Mouse (Mus musculus) hindbrain, embryonic 12.5 days (tissue): ENCODE data around the gene Fxyd2. TPM values are rescaled to one million over a fixed set of nuclear protein-coding genes. Genes with fewer than 3 reads are reported as not detected.

ENCODE experiments used
- ATAC-seq: fragments of 200-750 bp; cut with Nextera tagmentation; 2 replicates; pipeline ENCODE4 v1.8.0; 2017; ENCODE audit warnings: moderate TSS enrichment; ENCODE audit not compliant: low FRiP score
- H3K27ac ChIP-seq: fragments of 300-500 bp; sonication (generic); 2 replicates; pipeline ENCODE4 v1.5.1; 2016; ENCODE audit warnings: mild to moderate bottlenecking
- H3K27me3 ChIP-seq: fragments of 300-500 bp; sonication (generic); 2 replicates; pipeline ENCODE4 v1.6.1; 2016; ENCODE audit warnings: mild to moderate bottlenecking
- H3K36me3 ChIP-seq: fragments of 300-500 bp; sonication (generic); 2 replicates; pipeline ENCODE4 v1.6.1; 2016; ENCODE audit warnings: mild to moderate bottlenecking
- H3K4me1 ChIP-seq: fragments of 300-500 bp; sonication (generic); 2 replicates; pipeline ENCODE4 v1.6.1; 2016
- H3K4me2 ChIP-seq: fragments of 300-500 bp; sonication (generic); replicated peaks from 2 replicates; pipeline ENCODE4 v1.6.1; 2016; ENCODE audit warnings: mild to moderate bottlenecking
- H3K4me3 ChIP-seq: fragments of 300-500 bp; sonication (generic); 2 replicates; pipeline ENCODE4 v1.5.1; 2016; ENCODE audit warnings: mild to moderate bottlenecking
- H3K9ac ChIP-seq: fragments of 300-500 bp; sonication (generic); 2 replicates; pipeline ENCODE4 v1.6.1; 2016; ENCODE audit warnings: mild to moderate bottlenecking, moderate library complexity
- H3K9me3 ChIP-seq: fragments of 300-500 bp; sonication (generic); replicated peaks from 2 replicates; pipeline ENCODE4 v1.6.1; 2016; ENCODE audit warnings: mild to moderate bottlenecking
- WGBS: fragments of 180-500 bp; shearing (Covaris S2); methylation state at CpG from one replicate; pipeline ENCODE4 v1.1.7; 2016; 5-methylcytosine and 5-hydroxymethylcytosine counted together
- polyA plus RNA-seq: library from polyadenylated mRNA; unstranded; fragments of >200 nt; fragmentation: Nextera tagmentation; extraction: Ambion mirVana; gene quantifications from 2 replicates; pipeline ENCODE4 v1.2.1, GENCODE M21; 2016

Gene Fxyd2
- polyA plus RNA-seq, 1 experiment from 2014 or later: 2.1 TPM

DNA sequence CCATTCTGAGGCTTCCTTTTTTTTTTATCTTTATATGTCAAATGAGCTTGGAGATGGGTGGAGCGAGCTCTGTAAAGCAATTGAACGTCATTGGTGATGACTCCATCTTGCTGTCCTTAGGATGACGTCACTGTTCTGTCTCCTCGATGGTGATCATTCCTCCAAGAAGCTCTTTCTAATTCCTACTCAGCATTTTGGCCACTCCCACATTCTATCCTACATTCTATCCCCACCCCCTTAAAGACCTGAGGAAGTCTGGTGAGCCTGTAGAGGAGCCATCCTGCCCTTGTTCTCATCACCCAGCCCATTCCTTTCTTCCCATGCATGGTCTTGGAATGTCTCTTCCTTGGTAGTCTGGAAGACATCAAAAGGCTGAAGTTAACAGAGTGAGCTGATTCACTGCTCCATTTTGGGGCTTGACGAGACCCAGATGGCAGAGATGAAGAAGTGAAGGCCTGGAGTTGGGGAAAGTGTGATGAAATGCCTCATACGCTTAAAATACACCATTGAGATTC is 24.4 kb upstream of the Fxyd2 start:
- Histone ChIP-seq H3K9ac (no peak overlapping the region), H3K4me1 (peaks cover 38% of the 10 kb centered on the region), H3K4me2 (no peak overlapping the region), H3K4me3 (no peak overlapping the region), H3K27ac (no peak overlapping the region), H3K9me3 (no peaks in the 10 kb centered on the region), H3K27me3 (no peaks in the 10 kb centered on the region), H3K36me3 (peaks cover 10% of the 10 kb centered on the region)
- no peak for ATAC-seq
- 88% methylated on average over 6 of the region's 6 CpGs for WGBS

DNA sequence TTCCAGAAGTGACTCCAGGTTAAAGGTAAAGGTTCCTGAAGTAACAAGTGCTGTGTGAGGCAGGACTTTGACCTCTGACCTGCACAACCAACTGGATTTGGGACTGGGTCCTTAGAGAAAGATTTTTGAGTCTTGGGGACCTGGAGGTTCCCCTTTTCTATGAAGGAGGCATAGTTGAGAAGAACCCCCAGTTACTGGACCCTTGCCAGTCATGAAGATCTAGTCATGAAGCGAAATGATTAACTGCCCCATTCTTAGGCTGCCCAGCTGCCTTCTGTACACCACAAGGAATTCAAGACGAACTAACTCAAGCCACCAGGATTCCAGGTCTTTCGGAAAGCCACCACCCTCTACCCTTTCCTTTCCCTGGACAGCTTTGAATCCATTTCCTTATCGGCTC is 23.0 kb upstream of the Fxyd2 start:
- H3K4me3 ChIP-seq: no peak overlapping the region
- H3K27ac ChIP-seq: no peak overlapping the region
- H3K9ac ChIP-seq: no peak overlapping the region
- ATAC-seq: no peak
- H3K27me3 ChIP-seq: no peaks in the 10 kb centered on the region
- H3K4me1 ChIP-seq: peaks cover 44% of the 10 kb centered on the region
- no peaks in the 10 kb centered on the region for H3K9me3 ChIP-seq
- 82% methylated on average over 4 of the region's 4 CpGs for WGBS
- H3K36me3 ChIP-seq: peaks cover 10% of the 10 kb centered on the region
- no peak overlapping the region for H3K4me2 ChIP-seq

DNA sequence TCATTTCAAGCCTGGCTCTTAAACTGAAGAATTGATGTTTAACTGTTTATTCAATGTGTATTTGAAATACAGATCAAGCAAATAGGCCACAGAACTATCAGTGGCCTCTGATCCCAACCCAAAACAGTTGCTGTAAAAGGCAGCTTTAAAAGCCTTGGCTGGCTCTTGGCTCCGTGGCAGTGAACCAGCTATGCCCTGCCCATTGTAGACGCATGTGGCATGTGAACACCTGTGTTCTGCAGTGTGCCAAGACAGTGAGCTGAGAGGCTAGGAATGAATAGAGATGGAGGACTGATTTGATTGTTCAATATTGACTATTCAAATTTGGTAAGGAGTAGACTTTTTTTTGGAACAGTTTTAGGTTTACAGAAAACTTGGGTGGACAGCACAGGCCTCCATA is 22.6 kb upstream of the Fxyd2 start:
- Histone ChIP-seq H3K27me3 (no peaks in the 10 kb centered on the region), H3K27ac (no peak overlapping the region), H3K4me3 (no peak overlapping the region), H3K4me1 (peaks cover 41% of the 10 kb centered on the region), H3K4me2 (no peak overlapping the region), H3K9ac (no peak overlapping the region), H3K36me3 (peaks cover 10% of the 10 kb centered on the region), H3K9me3 (no peaks in the 10 kb centered on the region)
- no peak for ATAC-seq
- 89% methylated on average over 2 of the region's 2 CpGs for WGBS

DNA sequence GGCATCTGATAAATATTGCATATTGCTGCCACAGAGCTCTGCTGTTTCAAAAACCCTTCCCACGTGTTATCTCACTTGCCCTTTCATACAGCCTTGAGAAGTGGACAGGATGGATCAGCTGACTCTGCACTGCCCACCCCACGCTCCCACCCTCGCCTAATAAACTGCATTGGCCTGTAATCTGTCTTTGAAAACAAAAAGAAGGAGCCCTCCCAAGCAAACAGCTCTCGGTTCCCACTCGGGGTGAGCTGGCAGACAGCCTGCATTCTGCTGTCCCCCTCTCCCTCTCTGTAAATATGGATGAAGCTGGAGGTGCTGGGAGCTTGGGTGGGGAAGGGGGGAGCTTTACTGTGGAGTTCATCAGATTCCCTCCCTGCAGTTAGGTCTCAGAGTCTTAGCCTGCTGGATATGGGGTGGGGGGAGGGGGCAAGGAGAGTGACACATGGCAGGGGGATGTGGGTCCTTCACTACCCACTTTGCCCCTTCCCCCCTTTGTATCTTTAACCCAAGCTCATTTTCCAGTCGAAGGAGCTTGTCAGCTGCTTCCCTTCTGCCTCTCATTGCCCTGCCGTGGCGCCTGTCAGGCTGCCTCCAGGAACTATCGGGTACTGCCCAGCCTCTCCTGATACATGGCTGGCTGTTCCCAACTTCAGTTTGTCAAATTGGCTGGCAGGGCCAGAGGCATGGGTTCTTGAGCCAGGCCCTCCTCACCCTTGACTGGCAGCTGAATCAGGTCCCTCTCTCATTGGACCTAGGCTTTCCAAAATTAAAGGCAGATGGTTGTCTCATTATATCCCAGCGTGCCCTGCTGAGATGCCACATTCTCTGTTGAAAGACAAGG is 18.8 kb upstream of the Fxyd2 start:
- H3K4me3 ChIP-seq: no peak overlapping the region
- H3K4me2 ChIP-seq: no peak overlapping the region
- peaks cover 8% of the 10 kb centered on the region for H3K36me3 ChIP-seq
- H3K9ac ChIP-seq: no peak overlapping the region
- peak; percentile 70 for ATAC-seq
- no peaks in the 10 kb centered on the region for H3K27me3 ChIP-seq
- H3K9me3 ChIP-seq: no peaks in the 10 kb centered on the region
- H3K4me1 ChIP-seq: peaks cover 33% of the 10 kb centered on the region
- peak overlapping the region; percentile 75 for H3K27ac ChIP-seq
- 40% methylated on average over 10 of the region's 10 CpGs for WGBS

DNA sequence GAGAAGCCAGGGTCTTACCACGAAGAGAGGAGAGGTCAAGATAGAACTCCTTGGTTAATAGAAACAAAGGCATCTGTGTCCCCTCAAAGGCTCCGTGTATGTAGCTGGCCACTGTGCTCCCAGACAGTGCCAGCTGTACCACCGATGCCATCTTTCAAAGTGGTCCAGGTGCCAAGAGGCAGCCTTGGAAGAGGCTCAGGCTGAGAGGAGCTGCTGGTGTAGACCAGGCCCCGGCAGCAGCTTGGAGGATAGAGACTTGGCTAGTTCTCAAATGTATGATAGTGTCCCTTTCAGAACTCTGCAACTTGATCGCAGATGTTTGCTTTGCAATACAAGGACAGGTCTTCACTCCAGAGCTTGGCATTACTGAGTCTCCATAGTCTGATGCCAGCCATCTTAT is 17.1 kb upstream of the Fxyd2 start:
- WGBS: 80% methylated on average over 5 of the region's 5 CpGs
- H3K27ac ChIP-seq: no peak overlapping the region
- H3K9me3 ChIP-seq: no peaks in the 10 kb centered on the region
- peaks cover 31% of the 10 kb centered on the region for H3K4me1 ChIP-seq
- no peak overlapping the region for H3K4me2 ChIP-seq
- H3K27me3 ChIP-seq: no peaks in the 10 kb centered on the region
- H3K36me3 ChIP-seq: 0 out of 2 replicates have a peak, but pooled peaks cover 3% of the 10 kb centered on the region
- H3K4me3 ChIP-seq: no peak overlapping the region
- H3K9ac ChIP-seq: no peak overlapping the region
- ATAC-seq: no peak

DNA sequence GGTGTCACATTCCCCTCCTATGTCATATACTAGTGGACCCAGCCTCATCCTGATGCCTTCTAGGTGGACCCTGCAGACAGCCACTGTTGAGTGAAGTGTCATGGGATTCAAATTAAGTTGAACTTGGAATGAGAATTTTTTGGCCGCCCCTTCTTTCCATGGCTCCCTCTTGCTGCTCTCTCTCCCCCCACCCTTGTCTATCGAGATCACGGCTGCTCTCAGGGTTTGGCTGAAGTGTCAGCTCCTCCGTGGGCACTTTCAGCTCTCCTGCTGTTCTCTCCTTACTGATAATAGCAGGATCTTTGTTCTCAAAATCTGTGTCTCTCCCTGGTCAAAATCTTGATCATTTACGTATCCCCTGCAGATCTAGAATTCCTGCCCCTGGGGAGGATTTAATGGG is 16.6 kb upstream of the Fxyd2 start:
- no peak for ATAC-seq
- Histone ChIP-seq H3K36me3 (0 out of 2 replicates have a peak, but pooled peaks cover 3% of the 10 kb centered on the region), H3K9ac (no peak overlapping the region), H3K4me1 (peaks cover 29% of the 10 kb centered on the region), H3K4me3 (no peak overlapping the region), H3K27me3 (no peaks in the 10 kb centered on the region), H3K4me2 (no peak overlapping the region), H3K9me3 (no peaks in the 10 kb centered on the region), H3K27ac (no peak overlapping the region)
- WGBS: 83% methylated on average over 5 of the region's 5 CpGs

DNA sequence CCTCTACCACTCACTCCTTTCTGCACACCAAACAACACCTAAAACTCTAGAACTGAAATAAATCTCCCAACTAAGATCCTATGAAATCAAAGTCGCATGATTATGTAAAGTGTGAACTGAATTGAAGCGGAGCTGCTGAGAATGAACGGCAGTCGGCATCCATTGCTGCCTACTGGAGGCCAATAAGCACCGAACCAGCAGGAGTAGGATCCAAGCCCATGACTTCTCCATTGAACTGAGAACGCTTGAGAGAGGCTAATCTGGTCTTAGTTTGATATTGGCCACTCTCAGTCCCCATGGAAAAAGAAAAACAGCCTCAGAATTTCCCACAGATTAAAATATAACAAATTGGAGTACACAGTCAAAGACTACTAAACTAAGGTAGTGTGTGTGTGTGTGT is 15.6 kb upstream of the Fxyd2 start:
- 0 out of 2 replicates have a peak, but pooled peaks cover 3% of the 10 kb centered on the region for H3K36me3 ChIP-seq
- H3K4me2 ChIP-seq: no peak overlapping the region
- 98% methylated on average over 6 of the region's 6 CpGs for WGBS
- ATAC-seq: no peak
- H3K27me3 ChIP-seq: no peaks in the 10 kb centered on the region
- H3K4me3 ChIP-seq: no peak overlapping the region
- H3K9me3 ChIP-seq: no peaks in the 10 kb centered on the region
- no peak overlapping the region for H3K27ac ChIP-seq
- H3K9ac ChIP-seq: no peak overlapping the region
- peaks cover 29% of the 10 kb centered on the region for H3K4me1 ChIP-seq

DNA sequence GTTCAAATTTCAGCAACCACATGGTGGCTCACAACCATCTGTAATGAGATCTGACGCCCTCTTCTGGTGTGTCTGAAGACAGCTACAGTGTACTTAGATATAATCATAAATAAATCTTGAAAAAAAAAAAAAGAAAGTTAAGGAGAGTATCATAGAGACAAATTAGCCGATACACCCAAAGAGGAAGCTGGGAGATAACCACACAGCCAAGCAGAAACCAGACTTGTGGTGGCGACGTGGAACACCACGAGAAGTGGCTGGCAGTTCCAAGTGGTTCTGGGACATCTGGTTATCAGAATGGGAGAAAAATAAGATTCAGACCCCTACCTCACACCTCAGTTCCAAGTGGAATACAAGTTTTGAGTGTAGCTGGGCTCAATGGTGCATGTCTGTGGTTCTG is 12.8 kb upstream of the Fxyd2 start:
- no peaks in the 10 kb centered on the region for H3K27me3 ChIP-seq
- H3K36me3 ChIP-seq: peaks cover 3% of the 10 kb centered on the region; the same call in 1 of the 2 replicates
- WGBS: 92% methylated on average over 5 of the region's 5 CpGs
- H3K9ac ChIP-seq: no peak overlapping the region
- no peak overlapping the region for H3K27ac ChIP-seq
- no peak overlapping the region for H3K4me2 ChIP-seq
- peaks cover 2% of the 10 kb centered on the region; the same call in 1 of the 2 replicates for H3K4me1 ChIP-seq
- no peaks in the 10 kb centered on the region for H3K9me3 ChIP-seq
- ATAC-seq: no peak
- H3K4me3 ChIP-seq: no peak overlapping the region

DNA sequence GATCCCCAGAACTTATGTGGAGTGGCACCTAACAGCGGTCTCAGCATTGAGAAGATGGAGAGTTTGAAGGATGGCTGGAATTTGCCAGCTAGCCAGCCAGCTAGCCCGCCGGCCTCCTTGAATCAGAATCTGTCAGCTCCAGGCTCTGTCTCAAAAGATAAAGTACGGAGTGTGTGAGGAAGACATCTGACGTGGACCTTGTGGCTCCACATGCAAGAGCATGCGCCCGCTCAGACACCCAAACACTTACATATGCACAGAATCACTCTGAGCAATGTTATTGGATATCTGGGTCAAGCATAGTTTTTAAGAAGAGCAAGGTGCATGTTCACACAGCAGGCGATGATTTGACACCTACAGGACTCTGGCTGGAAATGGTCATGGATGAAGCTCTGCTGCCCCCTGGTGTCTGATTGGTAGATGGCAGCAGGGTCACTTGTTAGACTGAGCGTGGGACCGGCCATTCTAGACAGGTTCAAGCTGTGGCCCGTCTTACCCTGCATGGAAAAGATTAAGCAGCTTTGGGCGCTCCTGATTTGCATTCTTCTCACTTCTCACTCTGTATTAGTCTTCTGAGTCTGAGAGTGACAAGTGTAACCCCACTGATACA is 11.0 kb upstream of the Fxyd2 start:
- H3K4me1 ChIP-seq: peaks cover 2% of the 10 kb centered on the region; the same call in 1 of the 2 replicates
- peaks cover 15% of the 10 kb centered on the region for H3K36me3 ChIP-seq
- no peak overlapping the region for H3K27ac ChIP-seq
- H3K9me3 ChIP-seq: no peaks in the 10 kb centered on the region
- 45% methylated on average over 12 of the region's 12 CpGs for WGBS
- no peak overlapping the region for H3K9ac ChIP-seq
- H3K4me3 ChIP-seq: no peak overlapping the region
- H3K27me3 ChIP-seq: no peaks in the 10 kb centered on the region
- ATAC-seq: peak; percentile 64; the same call in 1 of the 2 replicates
- no peak overlapping the region for H3K4me2 ChIP-seq

DNA sequence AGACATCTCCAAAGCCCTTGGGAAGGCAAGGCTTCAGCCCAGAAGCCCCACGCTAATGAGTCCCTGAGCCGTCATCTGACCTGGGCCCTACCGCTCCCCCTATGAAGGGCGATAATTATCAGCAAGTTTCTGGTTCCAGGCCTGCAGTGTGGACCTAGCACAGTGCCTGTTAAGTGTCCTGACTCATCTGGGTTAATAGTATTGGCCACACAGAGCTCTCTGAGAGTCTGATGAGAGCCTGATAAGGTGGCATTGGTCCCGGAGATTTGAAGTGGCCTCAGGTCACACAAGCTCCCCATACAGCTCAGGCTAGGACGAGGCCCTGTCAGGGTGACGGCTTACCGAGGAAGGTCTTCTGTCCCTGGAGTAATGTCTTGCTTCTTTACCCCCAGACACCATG is 9.9 kb upstream of the Fxyd2 start:
- 89% methylated on average over 8 of the region's 8 CpGs for WGBS
- Histone ChIP-seq H3K9ac (no peak overlapping the region), H3K4me1 (peaks cover 2% of the 10 kb centered on the region; the same call in 1 of the 2 replicates), H3K9me3 (no peaks in the 10 kb centered on the region), H3K36me3 (peaks cover 26% of the 10 kb centered on the region), H3K4me2 (no peak overlapping the region), H3K27ac (no peak overlapping the region), H3K4me3 (no peak overlapping the region), H3K27me3 (no peaks in the 10 kb centered on the region)
- no peak for ATAC-seq

DNA sequence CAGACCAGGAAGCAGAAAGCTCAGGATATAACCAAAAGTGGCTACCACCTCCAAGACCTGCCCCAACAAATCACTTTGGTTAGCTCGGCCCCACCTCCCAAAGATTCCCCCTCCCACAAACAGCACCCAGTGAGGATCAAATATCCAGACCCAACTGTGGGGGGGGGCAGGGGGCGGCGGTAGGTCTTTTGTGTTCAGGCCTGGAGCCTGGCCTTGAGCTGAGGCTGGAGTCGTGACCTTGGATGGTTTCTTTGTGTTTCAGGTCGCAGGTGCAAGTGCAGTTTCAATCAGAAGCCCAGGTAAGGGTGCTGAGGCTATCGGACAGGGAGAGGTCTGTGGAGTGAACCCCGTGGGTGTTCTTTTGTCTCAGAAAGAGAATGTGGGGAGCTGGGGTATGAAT is 8.2 kb upstream of the Fxyd2 start:
- no peak overlapping the region for H3K4me3 ChIP-seq
- peaks cover 40% of the 10 kb centered on the region for H3K36me3 ChIP-seq
- 80% methylated on average over 7 of the region's 7 CpGs for WGBS
- H3K9me3 ChIP-seq: no peaks in the 10 kb centered on the region
- H3K9ac ChIP-seq: no peak overlapping the region
- no peaks in the 10 kb centered on the region for H3K27me3 ChIP-seq
- H3K4me1 ChIP-seq: peaks cover 2% of the 10 kb centered on the region; the same call in 1 of the 2 replicates
- no peak for ATAC-seq
- H3K27ac ChIP-seq: no peak overlapping the region
- H3K4me2 ChIP-seq: no peak overlapping the region

DNA sequence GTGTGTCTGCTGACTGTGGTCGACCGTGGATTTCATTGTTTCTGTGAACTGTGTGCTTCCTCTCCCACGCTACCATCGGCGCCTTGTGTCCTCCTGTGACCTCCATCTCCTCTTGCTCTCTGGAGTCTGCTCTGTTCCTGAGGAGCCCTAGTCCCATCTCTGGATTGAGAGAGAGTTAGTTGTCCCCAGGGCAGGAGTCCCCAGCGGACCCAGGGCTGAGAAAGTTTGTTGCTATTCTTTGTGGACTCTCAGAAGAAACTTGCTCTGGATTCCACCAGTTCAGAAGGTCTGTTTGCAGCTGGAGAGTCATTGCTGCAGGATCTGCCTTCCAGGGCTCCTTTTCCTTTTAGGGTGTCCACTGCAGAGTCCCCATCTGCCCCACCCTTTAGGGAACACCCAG is 4.3 kb upstream of the Fxyd2 start:
- Histone ChIP-seq H3K27ac (no peak overlapping the region), H3K4me3 (no peak overlapping the region), H3K4me2 (no peak overlapping the region), H3K36me3 (peaks cover 41% of the 10 kb centered on the region), H3K9ac (no peak overlapping the region), H3K27me3 (no peaks in the 10 kb centered on the region; the same call in 1 of the 2 replicates), H3K9me3 (no peaks in the 10 kb centered on the region), H3K4me1 (no peaks in the 10 kb centered on the region)
- WGBS: 90% methylated on average over 6 of the region's 6 CpGs
- no peak for ATAC-seq
